Mouse (Mus musculus): ENCODE results near the gene Gm11037.

GRCm38 (mm10) chr2:131096101-131096795, 37.0 kb upstream of the Gm11037 start:
- TF ChIP-seq CTCF (IDR thresholded peaks at IDR 0.05; ENCODE audit: borderline replicate concordance, insufficient read depth, low read length) (no peak), POLR2A (IDR thresholded peaks at IDR 0.05; ENCODE audit: low read depth, low read length) (peak; percentile 32)

All from embryonic fibroblast, embryonic 13.5 days (primary cell).